Mouse (Mus musculus) effector memory CD4-positive, alpha-beta T cell, adult 5 months (primary cell): ENCODE data around the gene Taf3. TPM values are rescaled to one million over a fixed set of nuclear protein-coding genes. Genes with fewer than 3 reads are reported as not detected.

Experiments
- polyA plus RNA-seq: library from polyadenylated mRNA; unstranded; fragments of 100-300 nt; shearing (Covaris generic); gene quantifications from one replicate; pipeline ENCODE4 v1.2.1, GENCODE M21; 2017

Gene Taf3
- polyA plus RNA-seq = 25.4 TPM

DNA sequence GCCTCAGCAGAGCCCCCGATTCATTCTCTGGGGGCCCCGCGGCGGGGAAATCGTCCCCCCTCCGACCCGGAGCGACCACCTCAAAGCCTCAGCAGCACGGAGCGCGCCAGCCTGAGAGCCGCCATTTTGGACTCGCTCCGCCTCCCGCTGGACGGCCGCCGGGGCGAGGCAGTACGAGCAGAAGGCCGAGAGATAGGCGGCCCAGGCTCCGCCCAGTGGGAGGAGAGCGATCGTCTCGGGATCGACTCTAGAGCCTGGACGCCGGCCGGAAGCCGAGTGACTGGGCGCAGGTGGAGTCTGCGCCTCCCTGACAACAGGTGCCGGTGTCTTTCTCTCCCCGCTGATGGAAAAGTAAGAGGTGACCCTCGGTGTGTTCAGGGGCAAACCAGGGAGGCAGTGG, at the start of gene Taf3:
TSS of gene Taf3 (minus strand) at position 136 of the 400 bp plus-strand sequence.

DNA sequence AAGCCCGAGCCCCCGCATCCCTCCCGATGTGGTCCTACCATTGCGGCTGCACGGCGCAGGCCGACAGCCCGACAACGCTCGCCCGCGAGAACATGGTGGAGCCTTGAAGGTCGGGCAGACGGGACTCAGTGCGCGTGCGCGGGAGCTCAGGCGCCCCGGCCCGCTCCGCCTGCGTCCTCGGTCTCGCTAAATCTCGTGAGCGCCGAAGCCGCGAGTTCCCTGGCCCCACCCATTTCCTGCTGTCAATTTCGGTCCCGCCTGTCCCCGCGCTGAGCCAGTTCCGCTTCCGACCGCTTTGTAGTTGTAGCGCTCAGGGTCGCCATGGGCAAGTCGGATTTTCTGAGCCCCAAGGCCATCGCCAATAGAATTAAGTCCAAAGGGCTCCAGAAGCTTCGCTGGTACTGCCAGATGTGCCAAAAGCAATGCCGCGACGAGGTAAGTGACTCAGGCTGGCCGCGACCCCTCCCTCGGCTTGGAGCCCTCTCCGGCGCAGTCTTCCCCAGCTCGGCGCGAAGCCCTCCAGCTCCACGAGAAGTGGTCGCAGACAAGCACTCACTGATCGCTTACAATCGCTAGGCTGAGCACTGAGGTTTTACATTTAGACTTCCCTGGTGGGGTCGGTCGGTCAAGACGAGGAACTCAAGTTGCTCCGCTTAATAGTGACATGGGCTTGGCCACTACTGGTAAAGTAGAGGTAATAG, 32.1 kb upstream of the Taf3 start, which contains the start of the genes Atp5c1 and Kin:
TSS of gene Atp5c1 (minus strand) at position 201 of the 701 bp plus-strand sequence.
TSS of gene Kin (plus strand) at position 284 of the 701 bp plus-strand sequence.

DNA sequence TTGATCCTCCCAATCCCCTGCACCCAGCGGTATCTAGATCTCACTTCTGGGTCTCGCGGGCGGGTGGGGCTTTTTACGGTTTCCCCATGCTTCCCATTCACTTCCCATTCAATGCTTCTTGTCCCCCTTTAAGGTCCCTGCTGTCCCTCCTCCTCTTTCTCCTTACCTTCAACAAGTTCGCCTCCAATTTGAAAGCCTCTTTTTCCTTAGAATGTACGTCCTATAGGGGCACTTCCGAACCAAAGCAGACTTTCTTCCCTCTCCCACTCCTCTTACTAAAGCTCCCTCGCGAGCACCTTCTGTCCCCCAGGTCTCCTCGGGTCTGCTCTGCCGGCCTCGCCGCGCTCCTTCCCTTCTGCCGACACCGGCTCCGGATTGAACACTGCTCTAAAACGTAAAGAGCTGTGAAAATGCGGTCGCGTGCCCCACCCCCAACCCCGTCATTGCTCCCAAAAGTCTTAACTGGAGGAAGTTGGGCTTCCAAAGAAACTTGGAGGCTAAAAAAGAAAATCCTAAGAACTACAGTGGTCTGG, 158.7 kb downstream of the Taf3 start, which contains the start of gene Gata3:
TSS of gene Gata3 (minus strand) at position 384 of the 533 bp plus-strand sequence.

DNA sequence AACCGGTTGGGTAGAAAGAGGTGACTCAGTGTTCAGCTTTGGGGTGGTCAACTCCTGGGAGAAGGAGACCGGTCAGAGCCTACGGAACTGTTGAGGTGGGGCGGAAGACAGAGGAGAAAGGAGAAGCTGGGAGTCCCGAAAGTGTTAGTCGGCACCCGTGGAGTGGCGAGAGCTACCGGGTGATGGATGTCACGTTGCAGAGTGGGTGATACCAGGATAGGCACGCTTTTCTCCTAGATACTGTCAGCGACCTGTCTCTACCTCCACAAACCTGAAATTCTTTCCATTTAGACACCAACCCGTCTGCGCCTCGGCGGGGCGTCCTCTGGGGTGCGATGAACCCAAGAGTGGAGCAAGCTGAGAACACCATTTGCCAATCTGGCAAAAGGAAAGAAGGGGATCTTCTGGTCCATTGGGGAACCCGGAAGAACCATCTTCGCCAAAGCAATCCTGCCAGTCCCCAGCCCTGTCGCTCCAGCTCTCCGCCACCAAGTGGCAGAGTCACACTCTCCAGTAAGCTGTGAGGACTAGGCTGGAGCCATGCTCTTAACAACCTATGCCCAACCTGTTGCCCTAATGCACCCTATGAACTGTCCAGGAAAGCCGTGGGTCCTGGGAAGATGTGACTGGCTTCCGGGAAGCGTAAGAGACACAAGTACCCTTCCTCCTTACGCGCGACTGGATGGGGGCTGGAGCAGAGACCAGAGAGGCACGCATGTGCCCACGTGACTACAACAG, 159.3 kb downstream of the Taf3 start, which contains the start of gene 9230102O04Rik:
TSS of gene 9230102O04Rik (minus strand) at position 628 of the 738 bp plus-strand sequence.

DNA sequence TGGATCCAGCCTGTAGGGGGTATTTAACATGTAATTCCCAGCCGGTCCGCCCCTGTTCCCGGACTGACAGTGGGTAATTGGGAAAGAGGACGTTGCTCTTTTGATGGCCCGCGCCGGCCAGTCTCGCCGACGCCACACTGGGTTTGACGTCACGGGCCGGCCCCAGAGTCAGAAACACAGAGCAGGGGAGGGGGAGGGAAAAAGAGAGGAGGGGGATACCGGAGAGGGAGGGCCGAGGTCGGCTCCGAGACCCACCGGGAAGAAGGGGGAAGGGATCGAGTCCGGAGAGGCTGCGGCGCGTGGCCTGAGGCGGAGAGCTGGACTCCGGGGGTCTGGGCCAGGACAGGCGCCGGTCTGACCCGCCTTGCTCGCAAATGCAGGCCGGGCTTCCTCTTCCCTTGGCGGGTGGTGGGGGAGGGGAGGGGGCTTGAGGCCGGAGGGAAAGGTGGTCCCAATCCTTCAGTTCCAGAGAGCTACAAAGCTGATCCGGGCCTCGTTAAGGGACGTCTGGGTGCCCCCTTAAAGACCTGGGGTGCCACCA, 167.3 kb downstream of the Taf3 start, which contains the start of gene 4930412O13Rik:
TSS of gene 4930412O13Rik (plus strand) at position 202 of the 541 bp plus-strand sequence.

Other genes starting within 250 kb of the Taf3 start
- gene 4930412O13Rik, start 167.3 kb downstream of the Taf3 start, polyA plus RNA-seq = not detected
- gene 9230102O04Rik, start 159.1 kb downstream of the Taf3 start, polyA plus RNA-seq = not detected
- gene Gata3, start 158.6 kb downstream of the Taf3 start, polyA plus RNA-seq = 60.0 TPM
- gene Atp5c1, start 31.9 kb upstream of the Taf3 start, polyA plus RNA-seq = 316 TPM
- gene Kin, start 32.0 kb upstream of the Taf3 start, polyA plus RNA-seq = 51.1 TPM
- not detected for gene Itih2, start 82.8 kb upstream of the Taf3 start, polyA plus RNA-seq
- 0.87 TPM for gene Itih5, start 105.0 kb upstream of the Taf3 start, polyA plus RNA-seq